Mouse (Mus musculus) inflammation-experienced regulatory T-cells (primary cell): ENCODE data around the gene Ifna14. TPM values are rescaled to one million over a fixed set of nuclear protein-coding genes. Genes with fewer than 3 reads are reported as not detected.

Experiments
- polyA plus RNA-seq, 2 experiments: library from polyadenylated mRNA; unstranded; fragments of 100-300 nt; shearing (Covaris generic); gene quantifications; one replicate each; pipeline ENCODE4 v1.2.1; 2017

Gene Ifna14
- polyA plus RNA-seq = under 1 TPM in 1 of 2 experiments, not detected in 1; 0.70 TPM

GRCm38 (mm10) chr4:88571698-88572097 lies at the start of gene Ifna14:
Gene Ifna14 (minus strand): TSS chr4:88571798.

GRCm38 (mm10) chr4:88603276-88603675 lies 31.7 kb upstream of the Ifna14 start, which contains the start of gene Ifna12:
Gene Ifna12 (minus strand): TSS chr4:88603376.

GRCm38 (mm10) chr4:88592285-88592684 lies 20.7 kb upstream of the Ifna14 start, which contains the start of gene Ifna9:
Gene Ifna9 (minus strand): TSS chr4:88592385.

GRCm38 (mm10) chr4:88558145-88558544 lies 13.5 kb downstream of the Ifna14 start, which contains the start of gene Ifna15:
Gene Ifna15 (minus strand): TSS chr4:88558245.

GRCm38 (mm10) chr4:88522674-88523073 lies 48.9 kb downstream of the Ifna14 start, which contains the start of gene Ifnb1:
Gene Ifnb1 (minus strand): TSS chr4:88522774.

Other genes with a start within 250 kb of the Ifna14 start
- gene Hacd4, start 132.9 kb downstream of the Ifna14 start, polyA plus RNA-seq = 1 to 10 TPM in 1 of 2 experiments, under 1 TPM in 1; 0.30 to 1.8 TPM
- gene Ifnb1, start 49.0 kb downstream of the Ifna14 start, polyA plus RNA-seq = 1 to 10 TPM in 1 of 2 experiments, under 1 TPM in 1; 0.29 to 1.3 TPM
- gene Ifna15, start 13.6 kb downstream of the Ifna14 start, polyA plus RNA-seq = 1 to 10 TPM in 1 of 2 experiments, under 1 TPM in 1; 0.45 to 2.3 TPM
- not detected for gene Ifna9, start 20.6 kb upstream of the Ifna14 start, polyA plus RNA-seq
- not detected for gene Ifna12, start 31.6 kb upstream of the Ifna14 start, polyA plus RNA-seq
- under 1 TPM in 1 of 2 experiments, not detected in 1; 0.47 TPM for gene C87499, start 62.6 kb upstream of the Ifna14 start, polyA plus RNA-seq
- not detected for gene Ifna13, start 72.7 kb upstream of the Ifna14 start, polyA plus RNA-seq
- not detected for gene Ifna16, start 105.1 kb upstream of the Ifna14 start, polyA plus RNA-seq
- not detected for gene Ifna2, start 112.1 kb upstream of the Ifna14 start, polyA plus RNA-seq
- under 1 TPM in 1 of 2 experiments, not detected in 1; 0.30 TPM for gene Ifnab, start 119.6 kb upstream of the Ifna14 start, polyA plus RNA-seq
- not detected for gene Gm26566, start 150.0 kb upstream of the Ifna14 start, polyA plus RNA-seq
- gene Klhl9, start 150.7 kb upstream of the Ifna14 start, polyA plus RNA-seq = 10 to 100 TPM; 19.8 to 29.0 TPM
- not detected for gene Gm13271, start 183.1 kb upstream of the Ifna14 start, polyA plus RNA-seq
- gene Gm13283, start 188.3 kb upstream of the Ifna14 start, polyA plus RNA-seq = 1 to 10 TPM in 1 of 2 experiments, under 1 TPM in 1; 0.62 to 1.0 TPM
- under 1 TPM in 1 of 2 experiments, not detected in 1; 0.82 TPM for gene Gm13290, start 202.0 kb upstream of the Ifna14 start, polyA plus RNA-seq
- gene Gm13289, start 205.1 kb upstream of the Ifna14 start, polyA plus RNA-seq = not detected
- gene Gm13272, start 208.1 kb upstream of the Ifna14 start, polyA plus RNA-seq = not detected
- 1 to 10 TPM in 1 of 2 experiments, not detected in 1; 1.5 TPM for gene Ifnz, start 210.3 kb upstream of the Ifna14 start, polyA plus RNA-seq
- gene Gm13276, start 213.9 kb upstream of the Ifna14 start, polyA plus RNA-seq = not detected
- not detected for gene Gm13277, start 216.8 kb upstream of the Ifna14 start, polyA plus RNA-seq
- gene Gm13278, start 219.8 kb upstream of the Ifna14 start, polyA plus RNA-seq = not detected
- not detected for gene Gm13275, start 222.7 kb upstream of the Ifna14 start, polyA plus RNA-seq
- gene Gm13279, start 225.6 kb upstream of the Ifna14 start, polyA plus RNA-seq = not detected
- gene Gm13285, start 227.9 kb upstream of the Ifna14 start, polyA plus RNA-seq = 1 to 10 TPM in 1 of 2 experiments, under 1 TPM in 1; 0.94 to 3.7 TPM
- gene Gm13287, start 231.5 kb upstream of the Ifna14 start, polyA plus RNA-seq = not detected
- gene Gm13288, start 233.7 kb upstream of the Ifna14 start, polyA plus RNA-seq = not detected
- not detected for gene Ifna7, start 244.4 kb upstream of the Ifna14 start, polyA plus RNA-seq
- gene Ifna11, start 248.2 kb upstream of the Ifna14 start, polyA plus RNA-seq = not detected